Mouse (Mus musculus): ENCODE data around the gene Wdr44.

DNA sequence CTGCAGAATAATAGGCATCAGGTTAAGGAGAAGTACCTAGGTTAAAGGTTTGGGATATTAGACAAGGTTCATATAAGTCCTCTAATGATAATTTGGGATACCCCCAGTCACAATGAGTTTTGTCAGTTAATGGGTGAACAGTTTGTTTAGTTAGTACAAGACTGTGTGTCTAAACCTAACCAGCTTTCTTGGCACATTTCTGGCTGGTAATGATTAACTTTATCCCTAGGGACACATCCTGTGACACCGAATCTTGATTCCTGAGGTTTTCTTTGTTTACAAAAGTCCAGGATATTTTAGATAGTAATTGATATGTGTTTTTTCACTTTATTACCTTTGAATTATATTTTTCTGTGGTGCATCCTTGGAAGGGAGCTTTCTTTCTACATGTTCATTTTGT lies 148.1 kb downstream of the Wdr44 start:
- TF ChIP-seq CTCF (IDR thresholded peaks at IDR 0.05; ENCODE audit: low read depth) (no peak), EP300 (IDR thresholded peaks at IDR 0.05; ENCODE audit: low read depth) (no peak)
